In genomic region chr6:88647564-88648295, GRCm38 (mm10) we compare ENCODE assay signal across 15 mouse cellular contexts. TPM values are rescaled to one million over a fixed set of nuclear protein-coding genes. Genes with fewer than 3 reads are reported as not detected.
A peak's percentile ranks its signal among the peaks of the same experiment; 100 is the strongest.
DNase-seq lines count a peak whose midpoint lies in the region; ATAC-seq and TF ChIP-seq lines count a peak whose summit lies in the region.
"Had no signal": no experiment of that assay in that cellular context is flagged by ENCODE, and none has a peak within 500 bp of the region (broad histone marks: within the 10 kb centered on the region; RNA-seq: fewer than 3 reads in every experiment).

No protein-coding gene starts in this region.

- no peak overlapping the region for H3K27ac ChIP-seq in hindbrain, embryonic 14.5 days
- no peak overlapping the region for H3K27ac ChIP-seq in hindbrain, embryonic 10.5 days
- H3K27ac ChIP-seq in left cerebral cortex, adult 2 months: peak overlapping the region; percentile 53
- H3K27ac ChIP-seq: embryonic facial prominence, embryonic 10.5 days; heart, adult 2 months had no signal

- peak; percentile 57; the same call in 1 of the 2 replicates for ATAC-seq in hindbrain, embryonic 14.5 days (ENCODE audit: low FRiP score)
- ATAC-seq: forebrain, embryonic 13.5 days had no signal

- no peak overlapping the region for H3K4me3 ChIP-seq in hindbrain, embryonic 14.5 days (replicated peaks; ENCODE audit: low read length)
- no peak overlapping the region for H3K4me3 ChIP-seq in hindbrain, embryonic 10.5 days
- H3K4me3 ChIP-seq in left cerebral cortex, adult 2 months: no peak overlapping the region
- H3K4me3 ChIP-seq: embryonic facial prominence, embryonic 10.5 days; forebrain, embryonic 13.5 days; heart, adult 2 months; megakaryocyte, embryonic 14.5 days had no signal

- no peak for TF ChIP-seq CTCF in left cerebral cortex, adult 2 months (IDR thresholded peaks at IDR 0.05)

- H3K9ac ChIP-seq in hindbrain, embryonic 14.5 days: no peak overlapping the region
- H3K9ac ChIP-seq: forebrain, embryonic 13.5 days had no signal

- no peaks in the 10 kb centered on the region for H3K4me1 ChIP-seq in hindbrain, embryonic 14.5 days (replicated peaks; ENCODE audit: control insufficient read depth, insufficient read depth, low read length)
- H3K4me1 ChIP-seq in hindbrain, embryonic 10.5 days (replicated peaks): peaks cover 12% of the 10 kb centered on the region; the same call in 1 of the 2 replicates

- no peaks in the 10 kb centered on the region for H3K27me3 ChIP-seq in hindbrain, embryonic 14.5 days (ENCODE audit: control insufficient read depth, insufficient read depth, low read length)
- peaks cover 3% of the 10 kb centered on the region; the same call in 1 of the 2 replicates for H3K27me3 ChIP-seq in hindbrain, embryonic 10.5 days (ENCODE audit: insufficient read depth, poor library complexity, severe bottlenecking)
- H3K27me3 ChIP-seq: forebrain, embryonic 13.5 days had no signal

- no peaks in the 10 kb centered on the region for H3K9me3 ChIP-seq in hindbrain, embryonic 14.5 days (ENCODE audit: control insufficient read depth, low read length)
- no peaks in the 10 kb centered on the region for H3K9me3 ChIP-seq in hindbrain, embryonic 10.5 days
- H3K9me3 ChIP-seq: embryonic facial prominence, embryonic 10.5 days; forebrain, embryonic 13.5 days had no signal

- H3K4me2 ChIP-seq in hindbrain, embryonic 14.5 days (replicated peaks): no peak overlapping the region
- H3K4me2 ChIP-seq: forebrain, embryonic 13.5 days had no signal

- WGBS in hindbrain, embryonic 14.5 days: 55% methylated on average over 4 of the region's 4 CpGs
- WGBS in hindbrain, embryonic 10.5 days: 80% methylated on average over 4 of the region's 4 CpGs

- H3K36me3 ChIP-seq in hindbrain, embryonic 14.5 days (replicated peaks; ENCODE audit: control insufficient read depth, insufficient read depth): no peaks in the 10 kb centered on the region
- H3K36me3 ChIP-seq in hindbrain, embryonic 10.5 days: no peaks in the 10 kb centered on the region
- H3K36me3 ChIP-seq: embryonic facial prominence, embryonic 10.5 days had no signal

- intact Hi-C loops in left cerebral cortex, adult 2 months (cut with DNase I): no loop called here

- no peak for DNase-seq in hindbrain, embryonic 14.5 days (ENCODE audit: low spot score)
- no peak for DNase-seq in hindbrain, embryonic 10.5 days (ENCODE audit: low spot score)
- DNase-seq in left cerebral cortex, adult 2 months (ENCODE audit: extremely low spot score in 1 of 2, low spot score in 2 of 2): no peak
- no peak for DNase-seq in left cerebral cortex, adult 18-20 months (ENCODE audit: low spot score in 2 of 2)
- peak; percentile 61 for DNase-seq in adrenal gland, adult 8-10 months
- DNase-seq in kidney, postnatal 25 days: peak; percentile 13 to 45
- DNase-seq in frontal cortex, postnatal 10 days (ENCODE audit: low spot score in 2 of 2): no peak
- DNase-seq: cerebellum, adult 9-10 months; heart, adult 2 months; heart, postnatal 4 days; lung, adult 18-20 months had no signal

RNA-seq across cellular contexts. Expression of gene Kbtbd12, which starts 10.0 kb away (rescaled TPM):
- 0.62 TPM in 1 of 2 replicates, not detected in the other for polyA plus RNA-seq in hindbrain, embryonic 14.5 days (2014; fragmentation: Nextera tagmentation; extraction: Ambion mirVana)
- not detected in 2 replicates for polyA plus RNA-seq in hindbrain, embryonic 10.5 days (2016; fragmentation: Nextera tagmentation; extraction: Ambion mirVana)
- total RNA-seq in left cerebral cortex, adult 2 months (2021): under 1 TPM in 1 of 2 experiments, not detected in 1; 0.23 TPM
- under 1 TPM; 0.49 to 0.63 TPM for total RNA-seq in left cerebral cortex, adult 18-20 months (2021)
- 1 to 10 TPM in 2 of 4 experiments, under 1 TPM in 2; 0.31 to 2.4 (median 1.6) TPM for total RNA-seq in adrenal gland, adult 8-10 months (2022)
- polyA plus RNA-seq: forebrain, embryonic 13.5 days; limb, embryonic 11.5 days had no signal

Comparison
In these comparisons a context has a peak if more than half of its experiments do, and no peak if none do; other contexts are left out.
1. DNase-seq: peak in adrenal gland, adult 8-10 months (single experiment) and kidney, postnatal 25 days (2 of 2); none in hindbrain, embryonic 14.5 days (single experiment), hindbrain, embryonic 10.5 days (single experiment), left cerebral cortex, adult 2 months (0 of 2), left cerebral cortex, adult 18-20 months (0 of 2) and frontal cortex, postnatal 10 days (0 of 2).